Mouse (Mus musculus) heart, embryonic 15.5 days (tissue): Measurements from ENCODE around the gene Gm6880. TPM values are rescaled to one million over a fixed set of nuclear protein-coding genes. Genes with fewer than 3 reads are reported as not detected.
"Not testable (repeated sequence)": the region's sequence is repeated elsewhere in the genome, so short reads cannot be mapped to it uniquely, and the experiment has no call there.

Source experiments
- ATAC-seq: fragments of 200-750 bp; cut with Nextera tagmentation; replicated peaks from 2 replicates; pipeline ENCODE4 v1.8.0; 2017; ENCODE audit warnings: low read depth, moderate TSS enrichment; ENCODE audit not compliant: insufficient number of reproducible peaks, insufficient read depth, low FRiP score
- H3K27ac ChIP-seq: fragments of 300-500 bp; sonication (generic); 2 replicates; pipeline ENCODE4 v1.5.1; 2015; ENCODE audit warnings: mild to moderate bottlenecking, inconsistent platforms
- H3K27me3 ChIP-seq: fragments of 300-500 bp; sonication (generic); 2 replicates; pipeline ENCODE4 v1.6.1; 2015; ENCODE audit warnings: inconsistent platforms
- H3K36me3 ChIP-seq: fragments of 300-500 bp; sonication (generic); 2 replicates; pipeline ENCODE4 v1.6.1; 2015; ENCODE audit warnings: mild to moderate bottlenecking, inconsistent platforms
- H3K4me1 ChIP-seq: fragments of 300-500 bp; sonication (generic); replicated peaks from 2 replicates; pipeline ENCODE4 v1.6.1; 2015; ENCODE audit warnings: inconsistent platforms
- H3K4me2 ChIP-seq: fragments of 300-500 bp; sonication (generic); 2 replicates; pipeline ENCODE4 v1.6.1; 2015; ENCODE audit warnings: inconsistent platforms, mild to moderate bottlenecking, moderate library complexity
- H3K4me3 ChIP-seq: fragments of 300-500 bp; sonication (generic); 2 replicates; pipeline ENCODE4 v1.5.1; 2015; ENCODE audit warnings: mild to moderate bottlenecking, inconsistent platforms
- H3K9ac ChIP-seq: fragments of 300-500 bp; sonication (generic); 2 replicates; pipeline ENCODE4 v1.6.1; 2015; ENCODE audit warnings: mild to moderate bottlenecking, inconsistent platforms
- H3K9me3 ChIP-seq: fragments of 300-500 bp; sonication (generic); replicated peaks from 2 replicates; pipeline ENCODE4 v1.6.1; 2016; ENCODE audit warnings: inconsistent platforms
- WGBS: fragments of 180-500 bp; shearing (Covaris S2); methylation state at CpG from one replicate; pipeline ENCODE4 v1.1.7; 2015; ENCODE audit warnings: mixed read lengths; 5-methylcytosine and 5-hydroxymethylcytosine counted together
- polyA plus RNA-seq: library from polyadenylated mRNA; unstranded; fragments of >200 nt; fragmentation: Nextera tagmentation; extraction: Ambion mirVana; gene quantifications from 2 replicates; pipeline ENCODE4 v1.2.1, GENCODE M21; 2015

Gene Gm6880
- polyA plus RNA-seq: not detected in 2 replicates

- not testable (repeated sequence) for H3K4me3 ChIP-seq, H3K27ac ChIP-seq, H3K9me3 ChIP-seq, H3K9ac ChIP-seq, H3K4me2 ChIP-seq, H3K4me1 ChIP-seq, H3K27me3 ChIP-seq, H3K36me3 ChIP-seq, ATAC-seq
- 80% methylated on average over 13 of the region's 14 CpGs for WGBS
These were observed at the start of gene Gm6880 for GRCm38 (mm10) chrX:74481349-74481885. Gm6880 (minus strand) TSS chrX:74481399.

- H3K9ac ChIP-seq, H3K27ac ChIP-seq, ATAC-seq, H3K9me3 ChIP-seq, H3K36me3 ChIP-seq, H3K4me3 ChIP-seq, H3K4me1 ChIP-seq, H3K4me2 ChIP-seq, H3K27me3 ChIP-seq: not testable (repeated sequence)
These were observed 36.3 kb upstream of the Gm6880 start for GRCm38 (mm10) chrX:74517461-74517860.

- H3K36me3 ChIP-seq: no peaks in the 10 kb centered on the region
- H3K4me2 ChIP-seq: no peak overlapping the region
- 60% methylated on average over 1 of the region's 1 CpGs for WGBS
- no peak overlapping the region for H3K27ac ChIP-seq
- H3K4me1 ChIP-seq: no peaks in the 10 kb centered on the region
- H3K9ac ChIP-seq: no peak overlapping the region
- no peaks in the 10 kb centered on the region for H3K27me3 ChIP-seq
- ATAC-seq: no peak
- H3K4me3 ChIP-seq: no peak overlapping the region
- H3K9me3 ChIP-seq: no peaks in the 10 kb centered on the region
These were observed 15.9 kb upstream of the Gm6880 start for GRCm38 (mm10) chrX:74497131-74497530.

GRCm38 (mm10) chrX:74452773-74453172 lies 28.4 kb downstream of the Gm6880 start:
- ATAC-seq: no peak
- Histone ChIP-seq H3K4me1 (no peaks in the 10 kb centered on the region), H3K9me3 (no peaks in the 10 kb centered on the region), H3K27ac (no peak overlapping the region), H3K9ac (no peak overlapping the region), H3K27me3 (no peaks in the 10 kb centered on the region), H3K4me2 (no peak overlapping the region), H3K36me3 (no peaks in the 10 kb centered on the region; the same call in 1 of the 2 replicates), H3K4me3 (no peak overlapping the region)
- WGBS: 12% methylated on average over 4 of the region's 4 CpGs

- no peaks in the 10 kb centered on the region for H3K27me3 ChIP-seq
- H3K4me3 ChIP-seq: no peak overlapping the region
- H3K4me2 ChIP-seq: no peak overlapping the region
- no peaks in the 10 kb centered on the region for H3K4me1 ChIP-seq
- peaks cover 3% of the 10 kb centered on the region; the same call in 1 of the 2 replicates for H3K36me3 ChIP-seq
- no peak for ATAC-seq
- H3K27ac ChIP-seq: no peak overlapping the region
- no peak overlapping the region for H3K9ac ChIP-seq
- 73% methylated on average over 4 of the region's 4 CpGs for WGBS
- H3K9me3 ChIP-seq: no peaks in the 10 kb centered on the region
These were observed 29.9 kb downstream of the Gm6880 start for GRCm38 (mm10) chrX:74451157-74451912.

Other genes starting within 250 kb of the Gm6880 start
- gene Flna, start 231.6 kb downstream of the Gm6880 start, polyA plus RNA-seq: 124 and 188 TPM in 2 replicates
- 14.5 and 14.9 TPM in 2 replicates for gene Emd, start 226.7 kb downstream of the Gm6880 start, polyA plus RNA-seq
- 413 and 447 TPM in 2 replicates for gene Rpl10, start 210.6 kb downstream of the Gm6880 start, polyA plus RNA-seq
- gene Taz, start 199.5 kb downstream of the Gm6880 start, polyA plus RNA-seq: 70.3 and 76.6 TPM in 2 replicates
- gene Dnase1l1, start 199.1 kb downstream of the Gm6880 start, polyA plus RNA-seq: 14.3 and 17.2 TPM in 2 replicates
- gene Atp6ap1, start 184.3 kb downstream of the Gm6880 start, polyA plus RNA-seq: 109 and 128 TPM in 2 replicates
- 134 and 163 TPM in 2 replicates for gene Gdi1, start 176.4 kb downstream of the Gm6880 start, polyA plus RNA-seq
- gene Fam50a, start 168.4 kb downstream of the Gm6880 start, polyA plus RNA-seq: 48.0 and 53.1 TPM in 2 replicates
- 3.6 and 6.8 TPM in 2 replicates for gene Plxna3, start 152.3 kb downstream of the Gm6880 start, polyA plus RNA-seq
- 80.3 and 87.5 TPM in 2 replicates for gene Lage3, start 127.8 kb downstream of the Gm6880 start, polyA plus RNA-seq
- gene Ubl4a, start 108.2 kb downstream of the Gm6880 start, polyA plus RNA-seq: 56.4 and 62.2 TPM in 2 replicates
- gene Slc10a3, start 108.0 kb downstream of the Gm6880 start, polyA plus RNA-seq: 12.0 and 14.3 TPM in 2 replicates
- 26.8 and 31.2 TPM in 2 replicates for gene Fam3a, start 88.1 kb downstream of the Gm6880 start, polyA plus RNA-seq
- 18.2 and 18.9 TPM in 2 replicates for gene Ikbkg, start 88.1 kb downstream of the Gm6880 start, polyA plus RNA-seq
- 15.4 and 21.4 TPM in 2 replicates for gene G6pdx, start 52.2 kb downstream of the Gm6880 start, polyA plus RNA-seq
- not detected in 2 replicates for gene Olfr1326-ps1, start 93.5 kb upstream of the Gm6880 start, polyA plus RNA-seq
- gene Olfr1325, start 111.3 kb upstream of the Gm6880 start, polyA plus RNA-seq: not detected in 2 replicates
- 0.04 and 0.09 TPM in 2 replicates for gene Gm5640, start 164.2 kb upstream of the Gm6880 start, polyA plus RNA-seq